Mouse (Mus musculus): Measurements from ENCODE around the gene Gpd2.

Gene Gpd2

DNA sequence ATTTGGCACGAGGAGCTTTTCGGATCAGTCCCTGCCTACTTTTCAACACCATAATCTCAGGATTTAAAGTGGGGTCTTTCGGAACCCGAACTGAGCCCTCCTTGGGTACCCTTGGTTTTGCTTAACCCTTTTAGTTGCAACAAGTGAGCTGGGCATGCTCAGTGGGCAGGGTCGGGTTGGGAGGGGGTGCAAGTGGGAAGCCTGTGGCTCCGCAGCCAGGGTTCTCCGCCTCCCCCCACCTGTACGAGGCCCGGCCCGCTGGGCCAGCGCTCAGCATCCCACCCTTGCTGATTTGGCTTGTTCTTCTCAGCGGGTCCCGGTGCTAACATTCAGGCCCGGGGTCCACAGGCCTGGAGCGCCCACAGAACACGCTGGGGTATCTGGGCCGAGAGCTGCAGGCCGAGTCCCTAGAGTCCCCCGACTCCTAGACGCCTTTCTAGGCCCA is at the start of gene Gpd2:
TSS of gene Gpd2 (plus strand) at position 161 of the 445 bp plus-strand sequence.
- DNase-seq (ENCODE audit: low spot score in 2 of 2), result no peak

DNA sequence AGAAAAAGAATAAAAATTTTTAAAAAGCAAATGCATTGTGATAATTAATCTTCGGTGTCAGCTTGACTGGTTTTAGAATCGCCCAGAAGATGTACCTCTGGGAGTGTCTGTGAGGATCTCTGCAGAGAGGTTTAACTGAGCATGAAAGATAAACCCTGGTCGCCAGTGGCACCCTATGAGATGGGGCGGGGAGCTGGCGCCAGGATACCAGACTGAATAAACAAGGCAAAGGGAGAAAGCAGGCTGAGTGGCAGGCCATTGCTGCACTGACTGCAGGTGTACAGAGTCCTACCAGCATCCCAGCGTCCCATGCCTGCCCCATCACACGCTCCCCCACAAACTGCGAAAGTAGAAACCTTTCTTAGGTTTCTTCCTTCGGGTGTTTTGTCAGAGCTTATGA is 49.2 kb upstream of the Gpd2 start:
- DNase-seq (ENCODE audit: low spot score in 2 of 2), result no peak

DNA sequence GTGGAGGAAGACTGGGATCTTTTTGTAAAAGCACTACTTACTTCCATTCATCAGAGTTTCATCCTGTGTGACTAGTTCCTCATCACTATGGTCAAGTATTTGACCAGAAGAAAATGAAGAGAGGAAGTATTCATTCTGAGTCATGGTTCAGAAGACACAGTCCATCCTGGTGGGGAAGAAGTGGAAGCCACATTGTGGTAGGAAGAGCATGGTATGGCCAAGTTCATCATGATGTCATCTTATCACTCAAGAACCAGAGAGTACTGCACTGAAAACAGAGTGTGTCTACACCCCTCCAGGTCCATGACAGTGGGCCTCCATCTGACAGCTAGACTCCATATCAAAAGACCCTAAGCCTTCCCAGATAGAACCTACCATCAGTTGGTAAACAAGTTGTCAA is 46.6 kb upstream of the Gpd2 start:
- no peak for DNase-seq (ENCODE audit: low spot score in 2 of 2)

DNA sequence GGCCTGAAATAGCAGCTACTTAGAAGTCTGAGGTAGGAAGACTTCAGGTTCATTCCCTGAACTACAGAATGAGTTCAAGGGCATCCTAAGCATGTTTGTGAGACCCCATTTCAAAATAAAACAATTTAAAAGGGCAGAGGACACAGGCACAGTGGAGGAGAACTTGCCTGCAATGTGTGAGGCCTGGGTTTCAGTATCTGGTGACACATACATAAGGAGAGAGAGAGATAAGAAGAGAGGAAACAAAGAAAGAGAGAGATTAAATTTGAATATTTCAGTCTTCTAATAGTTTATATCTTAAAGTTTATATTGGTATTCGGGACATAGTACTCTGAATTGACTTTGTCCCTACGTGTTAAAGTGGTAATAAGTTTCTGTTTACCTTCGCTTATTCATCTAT is 38.4 kb upstream of the Gpd2 start:
- no peak for DNase-seq (ENCODE audit: low spot score in 2 of 2)

DNA sequence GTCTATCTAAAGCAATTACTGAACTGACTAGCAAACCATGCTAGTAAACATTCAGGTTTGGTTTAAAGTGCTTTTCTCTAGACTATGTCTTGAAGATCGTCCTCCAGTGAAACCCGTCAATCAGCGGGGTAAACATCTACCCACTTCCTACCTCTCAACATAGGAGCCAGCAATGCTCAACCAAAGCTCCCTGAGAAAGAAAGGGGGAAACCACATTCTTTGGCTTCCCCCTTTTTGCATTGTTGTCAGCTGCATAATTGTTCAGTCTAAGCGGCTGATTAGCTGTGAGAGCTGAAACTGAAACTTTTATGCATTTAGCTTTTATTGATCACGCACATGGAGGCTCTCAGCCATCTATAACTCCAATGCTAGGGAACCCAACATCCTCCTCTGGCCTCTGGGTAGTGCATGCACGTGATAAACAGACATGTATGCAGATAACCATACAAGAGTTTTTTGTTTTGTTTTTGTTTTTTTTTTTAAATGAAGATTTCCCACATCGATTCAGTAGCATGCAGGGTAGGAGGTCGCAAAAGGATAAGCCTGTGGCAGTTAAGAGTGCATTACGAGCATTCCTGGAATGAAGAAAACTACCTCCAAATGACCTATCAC is 28.9 kb upstream of the Gpd2 start:
- no peak for DNase-seq (ENCODE audit: low spot score in 2 of 2)

DNA sequence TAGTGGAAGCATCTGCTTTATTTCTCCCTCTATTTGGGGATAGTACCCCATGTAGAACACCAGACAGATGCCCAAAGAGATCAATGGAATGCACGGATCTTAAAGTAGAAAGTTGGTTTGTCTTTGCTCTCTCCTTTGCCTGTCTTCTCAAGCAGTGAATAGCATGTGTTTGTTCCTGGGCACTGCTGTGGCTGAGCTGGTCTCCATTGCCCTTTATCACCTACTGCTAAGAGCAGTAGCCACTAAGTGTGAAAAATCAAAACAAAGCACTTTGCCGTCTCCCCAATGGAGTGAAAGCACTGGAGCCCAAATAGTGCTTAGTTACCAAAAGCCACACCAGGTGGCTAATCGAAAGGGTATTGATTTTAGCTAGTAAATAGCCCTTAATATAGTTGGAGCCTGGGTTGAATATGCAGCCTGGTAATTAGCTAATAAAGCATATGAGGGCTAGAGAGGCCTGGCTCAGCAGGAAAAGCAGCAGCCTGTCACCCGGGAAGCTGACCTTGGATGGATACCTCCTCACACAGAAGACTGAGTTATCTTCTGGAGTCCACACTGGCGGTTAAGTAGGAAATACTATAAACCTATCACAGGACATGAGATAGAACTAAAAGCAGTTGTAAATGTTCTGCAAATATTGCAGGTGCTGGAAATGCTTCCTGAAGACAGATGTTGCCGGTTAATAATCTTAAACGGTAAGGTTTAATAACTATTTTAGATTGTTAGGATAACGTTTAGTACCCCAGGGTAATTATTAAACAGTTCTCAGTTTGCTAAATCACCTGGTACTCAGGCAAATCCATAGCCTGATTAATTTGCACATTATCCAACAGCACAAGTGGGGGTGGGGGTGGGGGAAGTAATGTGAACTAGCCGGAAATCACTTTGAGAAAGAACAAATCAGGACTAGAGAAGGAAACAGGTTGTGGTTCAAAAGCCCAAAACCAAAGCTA is 26.1 kb upstream of the Gpd2 start:
- no peak for DNase-seq (ENCODE audit: low spot score in 2 of 2)

DNA sequence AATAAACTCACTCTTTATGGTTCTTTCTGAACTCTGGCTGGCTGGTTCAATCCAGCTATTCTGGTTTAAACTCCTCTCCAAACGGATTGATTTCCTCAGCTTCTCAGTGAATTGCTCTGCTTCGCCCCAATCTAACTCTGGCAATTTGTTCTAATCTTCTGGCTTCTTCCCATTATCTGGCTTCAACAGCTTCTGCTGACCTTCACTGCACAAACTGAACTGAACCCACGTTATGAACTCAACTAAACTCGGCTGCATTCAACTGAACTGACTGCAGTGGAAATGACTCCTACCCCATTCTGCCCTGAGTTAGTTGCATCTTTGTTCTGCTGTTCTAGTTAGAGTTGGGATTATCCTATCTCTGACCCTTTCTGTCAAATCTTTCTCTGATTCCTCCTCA is 24.1 kb upstream of the Gpd2 start:
- no peak for DNase-seq (ENCODE audit: low spot score in 2 of 2)

DNA sequence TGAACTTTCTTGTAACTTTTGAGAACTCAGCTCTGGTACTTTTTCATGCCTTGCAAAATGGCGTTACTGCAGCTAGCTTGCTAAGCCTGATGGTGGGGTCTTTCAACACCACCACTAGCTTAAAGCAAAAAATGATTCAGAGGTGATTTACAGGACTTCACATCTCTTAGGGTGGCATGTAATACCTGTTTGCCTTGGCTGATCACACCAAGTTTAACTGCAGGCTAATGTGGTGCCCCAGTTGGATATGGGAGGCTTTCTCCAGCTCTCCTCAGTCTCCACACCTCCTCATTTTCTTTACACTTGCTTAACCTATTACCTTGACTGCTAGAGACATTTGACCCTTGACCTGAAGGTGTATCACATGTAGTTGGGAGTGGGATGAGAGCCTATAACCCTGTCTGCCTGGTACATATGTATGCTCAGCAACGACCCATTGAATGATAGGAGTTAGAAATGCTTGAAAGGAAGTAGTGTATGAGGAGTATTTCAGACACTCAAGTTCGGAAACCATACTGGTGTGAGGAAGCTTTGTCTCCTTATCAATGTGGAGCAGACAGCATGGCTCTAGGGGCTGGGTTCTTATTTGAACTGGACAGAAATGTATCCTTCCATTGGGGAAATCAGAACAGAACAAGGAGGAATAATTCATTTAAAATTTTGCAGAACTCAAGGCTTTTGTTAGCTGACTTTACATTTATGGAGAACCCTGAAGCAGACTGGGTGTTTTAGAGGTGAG is 14.0 kb upstream of the Gpd2 start:
- no peak for DNase-seq (ENCODE audit: low spot score in 2 of 2)

DNA sequence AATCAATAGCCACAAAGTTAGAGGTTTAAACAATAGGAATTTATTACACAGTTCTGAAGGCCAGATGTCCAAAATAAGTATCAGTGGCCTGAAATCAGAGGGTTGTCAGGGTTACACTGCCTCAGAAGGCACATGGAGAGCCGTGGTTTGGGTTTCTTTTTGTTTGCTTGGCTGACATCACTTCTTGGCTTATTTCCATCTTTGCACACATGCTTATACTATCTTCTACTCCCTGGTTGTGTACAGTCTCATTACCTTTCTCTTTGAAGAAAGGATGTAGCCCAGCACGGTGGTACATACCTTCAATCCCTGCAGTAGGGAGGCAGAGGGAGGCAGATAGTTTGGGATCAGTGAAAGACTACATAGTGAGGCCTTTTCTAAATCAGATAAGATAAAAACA is 12.2 kb upstream of the Gpd2 start:
- no peak for DNase-seq (ENCODE audit: low spot score in 2 of 2)

DNA sequence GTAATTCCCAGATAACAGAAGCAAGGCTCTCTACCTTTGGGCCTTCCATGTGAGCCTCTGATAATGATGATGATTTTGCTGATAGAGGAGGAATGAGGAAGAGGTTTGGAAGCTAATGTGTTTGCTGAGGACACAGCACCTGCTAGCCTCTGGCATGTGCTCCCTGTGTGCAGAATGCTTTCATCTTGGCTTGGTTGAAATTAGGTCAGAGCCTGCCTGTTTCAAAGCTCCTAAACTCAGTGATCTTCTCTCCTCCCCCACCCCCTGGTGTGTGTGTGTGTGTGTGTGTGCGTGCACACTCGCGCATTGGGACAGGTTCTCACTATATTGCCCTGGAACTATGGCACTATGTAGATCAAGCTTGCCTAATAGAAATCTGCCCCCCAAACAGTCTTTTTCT is 10.0 kb upstream of the Gpd2 start:
- DNase-seq (ENCODE audit: low spot score in 2 of 2), result no peak

DNA sequence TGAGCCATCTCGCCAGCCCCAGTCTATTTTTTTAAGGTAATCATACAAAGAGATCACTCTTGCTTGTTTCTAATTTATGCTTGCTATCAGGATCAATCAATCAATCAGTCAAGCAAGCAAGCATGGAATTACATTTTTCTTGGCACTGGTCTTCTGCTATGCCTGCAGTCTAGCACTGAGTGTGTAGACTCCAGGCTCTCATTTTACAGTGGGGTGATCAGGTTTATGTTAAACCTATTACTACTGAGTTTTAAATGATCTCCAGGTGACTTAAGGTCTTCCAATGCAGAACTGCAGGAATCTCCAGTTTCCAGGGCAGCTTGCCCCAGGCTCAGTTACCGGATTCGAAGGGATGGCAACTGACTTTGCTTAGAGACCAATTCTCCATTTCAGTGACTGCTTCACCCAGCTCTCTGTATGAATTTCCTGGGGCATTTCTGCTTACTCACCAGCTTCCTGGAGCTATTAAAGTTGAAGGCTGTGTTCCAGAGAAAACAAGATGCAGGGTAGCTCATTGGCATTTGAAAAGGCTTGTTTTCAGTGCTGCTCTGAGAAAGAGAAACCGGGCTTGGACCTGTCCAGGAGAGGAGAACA is 7.7 kb upstream of the Gpd2 start:
- no peak for DNase-seq (ENCODE audit: low spot score in 2 of 2)

DNA sequence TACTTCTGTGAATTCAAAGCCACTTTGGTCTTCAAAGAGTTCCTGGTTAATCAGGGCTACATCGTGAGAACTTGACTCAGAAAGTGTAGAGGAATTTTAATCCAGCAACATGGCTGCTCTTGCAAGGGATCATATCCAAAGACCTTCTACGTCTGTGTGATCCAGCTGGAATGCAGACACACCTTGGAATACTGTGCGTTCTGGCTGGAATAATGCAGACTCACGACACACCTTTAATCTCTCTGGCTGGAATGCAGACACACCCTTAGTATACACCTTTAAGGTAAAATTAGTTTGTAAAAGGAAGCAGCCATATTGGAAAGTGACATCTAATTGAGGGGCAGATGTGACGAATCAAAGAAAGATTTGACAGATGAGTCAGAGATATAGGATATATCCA is 6.0 kb upstream of the Gpd2 start:
- no peak for DNase-seq (ENCODE audit: low spot score in 2 of 2)

DNA sequence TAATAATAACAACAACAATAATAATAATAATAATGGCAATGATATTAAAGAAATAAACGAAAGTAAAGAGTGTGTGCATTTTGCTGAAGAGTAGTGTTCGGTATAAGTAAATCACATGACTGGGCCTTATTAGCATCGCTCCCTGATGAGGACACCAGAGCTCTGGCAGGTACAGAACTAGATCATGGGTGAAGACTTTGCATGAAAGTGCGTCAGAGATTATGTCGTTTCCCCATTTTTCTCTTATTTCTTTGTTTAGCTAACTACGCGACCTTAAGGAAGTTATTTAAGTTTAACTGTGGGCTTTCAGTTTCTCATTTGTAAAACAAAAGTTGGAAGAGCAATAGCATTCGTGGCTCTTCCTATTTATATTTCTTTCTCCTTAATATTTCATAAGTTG is 5.1 kb upstream of the Gpd2 start:
- no peak for DNase-seq (ENCODE audit: low spot score in 2 of 2)

DNA sequence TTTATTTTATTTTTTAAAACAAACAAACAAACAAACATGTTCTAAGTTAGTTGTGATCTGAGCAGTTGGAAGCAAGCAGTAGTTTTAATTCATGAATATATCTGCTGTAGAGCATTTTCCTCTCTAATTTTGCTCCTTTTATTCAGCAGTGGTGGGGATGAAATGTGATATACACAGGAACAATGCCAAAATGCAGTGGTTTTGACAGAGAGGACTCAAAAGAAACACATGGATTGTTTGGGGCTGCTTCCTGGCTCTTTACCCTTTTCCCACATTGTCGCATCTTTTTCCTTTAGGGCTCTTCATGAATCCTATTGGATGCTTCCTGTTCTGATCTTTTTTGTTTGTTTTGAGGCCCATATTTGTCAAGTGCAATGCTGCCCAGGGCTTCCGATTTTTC is 1.2 kb upstream of the Gpd2 start:
- DNase-seq (ENCODE audit: low spot score in 2 of 2), result no peak

DNA sequence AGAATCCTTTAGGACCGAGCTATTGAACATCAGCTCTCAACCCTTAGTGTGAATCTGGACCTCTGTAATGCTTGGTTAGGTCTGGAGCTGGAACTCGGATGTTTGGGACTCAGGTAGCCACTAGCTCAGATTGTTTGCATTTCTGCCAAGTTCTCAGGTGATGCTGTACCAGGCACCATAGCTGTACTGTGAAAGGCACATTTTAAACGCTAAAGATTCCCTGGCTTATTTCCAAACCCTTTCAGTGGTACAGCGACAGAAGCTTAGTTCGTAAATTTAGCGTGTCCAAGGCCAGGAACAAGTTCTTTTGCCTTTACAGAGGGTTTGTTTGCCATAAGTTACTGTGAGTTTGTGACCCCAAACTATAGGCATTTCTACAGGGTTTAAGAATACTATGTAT is 409 bp upstream of the Gpd2 start:
- no peak for DNase-seq (ENCODE audit: low spot score in 2 of 2)

DNA sequence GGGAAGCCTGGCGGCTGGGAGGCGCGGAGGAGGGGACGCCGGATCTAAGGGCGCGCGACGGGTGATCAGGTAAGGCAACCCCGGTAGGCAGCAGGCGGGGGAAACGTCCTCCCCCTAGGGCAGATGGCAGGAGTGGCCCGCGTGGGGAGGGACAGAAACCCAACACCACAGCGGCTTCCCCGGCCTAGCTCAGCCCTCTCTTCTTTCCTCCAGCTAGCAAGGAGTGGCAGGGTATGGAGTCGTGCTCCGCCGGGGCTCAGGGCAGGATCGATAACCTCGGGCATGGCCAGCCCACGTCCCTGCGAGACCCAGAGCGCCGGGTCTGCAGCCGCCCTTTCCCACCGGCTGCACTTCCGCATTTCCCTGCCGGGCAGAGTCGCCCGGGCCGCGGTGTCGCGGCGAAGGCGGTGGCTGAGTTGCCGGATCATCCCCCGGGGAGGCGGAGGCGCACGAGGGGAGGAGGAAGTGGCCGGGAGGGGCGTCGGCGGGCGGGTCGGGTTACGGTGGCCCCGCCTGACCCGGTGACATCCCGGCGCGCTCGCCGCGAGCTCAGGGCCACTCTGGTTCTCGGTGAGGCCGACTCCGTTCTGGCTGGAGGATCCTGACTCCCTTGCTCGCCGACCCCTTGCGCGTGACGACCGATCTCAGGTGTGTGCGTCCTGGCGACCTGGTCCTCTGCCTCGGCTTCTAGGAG is 632 bp downstream of the Gpd2 start:
- peak; percentile 46 to 60 for DNase-seq (ENCODE audit: low spot score in 2 of 2)

DNA sequence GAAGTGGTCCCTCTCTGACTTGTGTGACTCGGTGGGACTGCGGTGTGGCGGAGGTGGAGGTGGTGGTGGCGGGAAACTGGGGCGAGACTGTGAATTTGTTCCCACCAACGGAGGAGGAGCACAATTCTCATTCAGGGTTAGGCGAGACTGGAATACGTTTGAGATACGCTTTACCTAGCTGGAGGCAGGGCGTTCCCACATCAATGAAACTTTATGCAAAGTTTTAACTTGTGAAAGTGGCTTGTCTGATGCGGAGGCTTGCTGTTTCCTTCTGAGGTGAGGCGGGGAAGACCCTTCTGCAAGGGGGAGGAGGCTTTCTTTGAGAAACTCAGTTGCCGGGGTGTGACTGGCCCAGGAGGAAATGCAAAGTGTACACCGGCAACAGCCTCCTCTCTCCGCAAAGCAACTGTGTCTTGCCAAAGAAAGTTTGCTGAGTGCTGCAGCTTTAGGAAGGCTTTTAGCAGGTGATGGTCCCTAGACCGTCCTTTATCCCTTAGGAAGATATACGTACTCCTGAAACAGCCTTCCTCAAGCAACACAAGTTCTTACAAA is 1.3 kb downstream of the Gpd2 start:
- DNase-seq (ENCODE audit: low spot score in 2 of 2), result no peak

DNA sequence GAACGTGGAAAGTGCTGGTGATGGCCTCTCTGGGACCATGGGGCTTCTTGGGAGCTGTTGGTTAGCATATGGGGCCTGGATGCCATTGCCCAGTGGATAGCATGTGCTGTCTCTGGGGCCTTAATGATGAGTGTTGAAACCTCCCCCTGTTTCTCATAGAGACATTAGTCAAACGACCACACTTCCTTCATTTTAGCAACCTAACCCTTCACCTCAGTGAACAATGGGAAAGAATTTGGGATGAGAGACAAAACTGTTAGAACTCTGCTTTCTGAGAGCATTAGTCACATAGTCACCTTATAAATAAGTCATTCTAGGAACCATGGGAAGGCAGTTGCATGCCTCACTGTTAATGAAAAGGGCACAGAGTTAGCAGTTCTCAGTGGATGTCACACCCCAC is 1.9 kb downstream of the Gpd2 start:
- DNase-seq (ENCODE audit: low spot score in 2 of 2), result no peak

DNA sequence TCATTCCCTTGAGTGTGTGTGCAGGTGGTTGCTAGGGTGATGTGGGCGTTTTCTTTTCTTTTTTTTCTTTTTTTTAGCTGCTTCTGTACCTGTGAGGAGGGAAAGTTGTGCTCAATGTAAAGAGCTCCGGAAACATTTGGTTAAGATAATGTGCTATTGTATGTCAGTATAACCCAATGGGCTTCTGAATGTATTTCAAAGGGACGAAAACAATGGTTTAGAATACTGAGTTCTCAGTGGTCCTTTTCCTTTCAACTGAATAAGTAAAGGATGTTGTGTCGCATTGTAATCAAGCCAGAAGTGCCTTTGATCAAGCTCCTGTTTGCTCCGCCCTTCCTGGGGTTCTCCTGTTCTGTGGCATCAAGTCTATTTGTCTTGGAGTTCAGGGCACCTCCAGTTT is 6.6 kb downstream of the Gpd2 start:
- no peak for DNase-seq (ENCODE audit: low spot score in 2 of 2)

DNA sequence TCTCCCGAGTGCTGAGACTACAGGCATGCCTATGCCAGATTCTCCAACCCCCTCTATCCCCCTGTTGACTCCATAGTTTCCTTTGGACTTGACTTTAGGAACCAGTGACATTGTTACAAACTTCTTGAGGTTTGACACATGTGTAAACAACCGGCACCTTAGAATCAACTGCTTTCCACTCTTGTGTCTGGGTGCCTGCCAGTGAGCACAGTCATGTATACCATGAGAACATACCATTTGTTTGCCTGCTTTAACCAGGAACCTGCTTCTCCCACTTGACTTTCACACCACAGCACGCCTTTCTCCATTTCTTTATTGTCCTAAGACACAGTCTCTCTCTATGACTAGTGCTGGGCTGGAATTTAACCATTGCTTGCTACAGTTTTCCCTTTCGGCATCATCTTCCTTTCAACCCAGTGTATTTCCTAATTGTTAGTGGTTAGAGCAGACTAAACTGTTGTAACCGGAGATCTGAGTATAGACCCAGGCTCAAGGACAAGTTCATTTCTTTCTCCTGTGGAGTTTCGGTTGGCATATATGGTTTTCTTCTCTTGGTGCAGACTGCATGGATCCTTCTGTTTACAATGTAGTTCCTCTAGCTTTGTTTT is 8.4 kb downstream of the Gpd2 start:
- DNase-seq (ENCODE audit: low spot score in 2 of 2), result no peak

DNA sequence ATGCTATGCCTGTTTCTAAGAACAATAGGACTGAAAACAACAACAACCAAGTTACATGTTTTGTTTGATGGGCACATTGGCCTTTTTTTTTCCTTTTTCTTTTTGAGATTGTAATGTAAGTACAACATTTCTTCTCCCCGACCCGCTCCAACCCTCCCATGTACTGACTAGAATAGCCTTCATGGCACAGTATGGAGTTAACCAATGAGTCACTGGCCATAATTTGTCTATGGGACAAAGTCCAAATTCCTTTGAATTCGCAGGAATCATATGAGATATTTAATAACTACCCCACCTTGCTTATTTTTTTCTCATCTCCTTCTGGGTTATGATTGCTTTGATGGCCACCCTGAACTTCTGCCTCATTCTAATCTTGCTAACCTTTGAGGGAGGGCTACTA is 12.7 kb downstream of the Gpd2 start:
- DNase-seq (ENCODE audit: low spot score in 2 of 2), result no peak

All from cerebellum, postnatal 4 days (tissue).